Comparison of ENCODE assay signal across 21 mouse cellular contexts in genomic region chr10:88090772-88091171, GRCm38 (mm10). TPM values are rescaled to one million over a fixed set of nuclear protein-coding genes. Genes with fewer than 3 reads are reported as not detected.
DNase-seq lines count a peak whose midpoint lies in the region; ATAC-seq and TF ChIP-seq lines count a peak whose summit lies in the region.
"Had no signal": no experiment of that assay in that cellular context is flagged by ENCODE, and none has a peak within 500 bp of the region (broad histone marks: within the 10 kb centered on the region; RNA-seq: fewer than 3 reads in every experiment).

TSS of gene Pmch (plus strand) at chr10:88091072.

- DNase-seq in forebrain, embryonic 14.5 days (ENCODE audit: low spot score): no peak
- no peak for DNase-seq in midbrain, embryonic 14.5 days
- peak; percentile 4 for DNase-seq in brain, embryonic 14.5 days (ENCODE audit: low read depth)
- DNase-seq in frontal cortex, postnatal 25 days (ENCODE audit: low spot score in 2 of 2): no peak
- DNase-seq: adrenal gland, adult 8-10 months; adrenal gland, postnatal 25 days; B cell, adult 2 months; cerebellum, adult 18-20 months; cerebellum, adult 9-10 months; cerebellum, postnatal 14 days; gastrocnemius, adult 2 months; gastrocnemius, postnatal 14 days; heart, adult 11 months; kidney, adult 18-20 months had no signal

- no peak within 1 kb of the TSS for H3K4me2 ChIP-seq in forebrain, embryonic 14.5 days (ENCODE audit: low read length)
- H3K4me2 ChIP-seq in forebrain, embryonic 12.5 days: no peak within 1 kb of the TSS
- no peak within 1 kb of the TSS for H3K4me2 ChIP-seq in midbrain, embryonic 15.5 days
- H3K4me2 ChIP-seq in midbrain, embryonic 14.5 days (ENCODE audit: low read length): no peak within 1 kb of the TSS
- H3K4me2 ChIP-seq: heart, embryonic 11.5 days; hindbrain, embryonic 12.5 days; hindbrain, embryonic 15.5 days had no signal

- 12% methylated on average over 5 of the region's 5 CpGs for WGBS in forebrain, embryonic 14.5 days
- 12% methylated on average over 5 of the region's 5 CpGs for WGBS in forebrain, embryonic 12.5 days
- WGBS in midbrain, embryonic 15.5 days: 27% methylated on average over 5 of the region's 5 CpGs
- WGBS in midbrain, embryonic 14.5 days: 37% methylated on average over 5 of the region's 5 CpGs

- no peak for TF ChIP-seq POLR2A in brain, embryonic 14.5 days (IDR thresholded peaks at IDR 0.05; ENCODE audit: borderline replicate concordance, extremely low read depth, insufficient read depth, insufficient read length, poor library complexity, severe bottlenecking)

- no peaks in the 10 kb centered on the region for H3K4me1 ChIP-seq in forebrain, embryonic 14.5 days (ENCODE audit: control insufficient read depth, insufficient read depth, low read length)
- H3K4me1 ChIP-seq in forebrain, embryonic 12.5 days: peaks cover 3% of the 10 kb centered on the region
- H3K4me1 ChIP-seq in midbrain, embryonic 15.5 days: no peaks in the 10 kb centered on the region
- no peaks in the 10 kb centered on the region for H3K4me1 ChIP-seq in midbrain, embryonic 14.5 days (ENCODE audit: control insufficient read depth, insufficient read depth, low read length)
- H3K4me1 ChIP-seq: hindbrain, embryonic 12.5 days; hindbrain, embryonic 15.5 days had no signal

- no peaks in the 10 kb centered on the region for H3K9me3 ChIP-seq in forebrain, embryonic 14.5 days (replicated peaks; ENCODE audit: control insufficient read depth, low read length)
- H3K9me3 ChIP-seq in forebrain, embryonic 12.5 days: no peaks in the 10 kb centered on the region
- no peaks in the 10 kb centered on the region for H3K9me3 ChIP-seq in midbrain, embryonic 15.5 days
- no peaks in the 10 kb centered on the region for H3K9me3 ChIP-seq in midbrain, embryonic 14.5 days (ENCODE audit: control insufficient read depth, low read length)
- H3K9me3 ChIP-seq: hindbrain, embryonic 12.5 days; hindbrain, embryonic 15.5 days had no signal

- ATAC-seq in forebrain, embryonic 14.5 days: no peak
- ATAC-seq in forebrain, embryonic 12.5 days (ENCODE audit: low FRiP score): no peak
- no peak for ATAC-seq in midbrain, embryonic 15.5 days (replicated peaks)
- ATAC-seq in midbrain, embryonic 14.5 days (ENCODE audit: low FRiP score, low TSS enrichment): no peak
- ATAC-seq: activated CD4-positive, CD25-positive, alpha-beta regulatory T cell, adult 4 months; intestine, embryonic 16.5 days had no signal

- TF ChIP-seq CTCF in brain, embryonic 14.5 days (IDR thresholded peaks at IDR 0.05; ENCODE audit: borderline replicate concordance, extremely low read depth, insufficient read depth, insufficient read length): no peak

- H3K9ac ChIP-seq in forebrain, embryonic 14.5 days (ENCODE audit: low read length): no peak within 1 kb of the TSS
- no peak within 1 kb of the TSS for H3K9ac ChIP-seq in forebrain, embryonic 12.5 days
- no peak within 1 kb of the TSS for H3K9ac ChIP-seq in midbrain, embryonic 15.5 days
- no peak within 1 kb of the TSS for H3K9ac ChIP-seq in midbrain, embryonic 14.5 days (replicated peaks; ENCODE audit: low read length)
- H3K9ac ChIP-seq: hindbrain, embryonic 12.5 days; hindbrain, embryonic 15.5 days had no signal

- H3K27me3 ChIP-seq in forebrain, embryonic 14.5 days (replicated peaks; ENCODE audit: control insufficient read depth, insufficient read depth, low read length): no peaks in the 10 kb centered on the region
- no peaks in the 10 kb centered on the region for H3K27me3 ChIP-seq in forebrain, embryonic 12.5 days
- no peaks in the 10 kb centered on the region for H3K27me3 ChIP-seq in midbrain, embryonic 15.5 days (replicated peaks)
- no peaks in the 10 kb centered on the region for H3K27me3 ChIP-seq in midbrain, embryonic 14.5 days (ENCODE audit: control insufficient read depth, insufficient read depth, low read length)
- H3K27me3 ChIP-seq: hindbrain, embryonic 12.5 days; hindbrain, embryonic 15.5 days had no signal

- H3K4me3 ChIP-seq in forebrain, embryonic 14.5 days (ENCODE audit: low read depth, low read length): no peak within 1 kb of the TSS
- no peak within 1 kb of the TSS for H3K4me3 ChIP-seq in forebrain, embryonic 12.5 days (replicated peaks)
- H3K4me3 ChIP-seq in midbrain, embryonic 15.5 days: no peak within 1 kb of the TSS
- no peak within 1 kb of the TSS for H3K4me3 ChIP-seq in midbrain, embryonic 14.5 days (replicated peaks; ENCODE audit: low read depth, low read length)
- H3K4me3 ChIP-seq: gastrocnemius, adult 2 months; hindbrain, embryonic 12.5 days; hindbrain, embryonic 15.5 days had no signal

- H3K36me3 ChIP-seq in forebrain, embryonic 14.5 days (ENCODE audit: control insufficient read depth, insufficient read depth, low read length): 0 out of 2 replicates have a peak, but pooled peaks cover 4% of the 10 kb centered on the region
- peaks cover 4% of the 10 kb centered on the region; the same call in 1 of the 2 replicates for H3K36me3 ChIP-seq in forebrain, embryonic 12.5 days (replicated peaks)
- no peaks in the 10 kb centered on the region for H3K36me3 ChIP-seq in midbrain, embryonic 15.5 days (replicated peaks)
- H3K36me3 ChIP-seq in midbrain, embryonic 14.5 days (ENCODE audit: control insufficient read depth, insufficient read depth, low read length): no peaks in the 10 kb centered on the region
- H3K36me3 ChIP-seq: hindbrain, embryonic 12.5 days; hindbrain, embryonic 15.5 days had no signal

- no peak within 1 kb of the TSS for H3K27ac ChIP-seq in forebrain, embryonic 14.5 days (ENCODE audit: low read depth, low read length)
- no peak within 1 kb of the TSS for H3K27ac ChIP-seq in forebrain, embryonic 12.5 days
- no peak within 1 kb of the TSS for H3K27ac ChIP-seq in midbrain, embryonic 15.5 days
- H3K27ac ChIP-seq in midbrain, embryonic 14.5 days (replicated peaks; ENCODE audit: low read depth, low read length): no peak within 1 kb of the TSS
- H3K27ac ChIP-seq: gastrocnemius, adult 2 months; hindbrain, embryonic 12.5 days; hindbrain, embryonic 15.5 days had no signal

RNA-seq across cellular contexts. Expression of gene Pmch, which starts in this region (rescaled TPM):
- 19.0 and 19.2 TPM in 2 replicates for polyA plus RNA-seq in forebrain, embryonic 14.5 days (2014; fragmentation: Nextera tagmentation; extraction: Ambion mirVana)
- polyA plus RNA-seq in forebrain, embryonic 12.5 days (2016; fragmentation: Nextera tagmentation; extraction: Ambion mirVana): 5.2 and 12.4 TPM in 2 replicates
- 31.6 and 54.3 TPM in 2 replicates for polyA plus RNA-seq in midbrain, embryonic 15.5 days (2015; fragmentation: Nextera tagmentation; extraction: Ambion mirVana)
- 1.00 TPM in 1 of 2 replicates, not detected in the other for polyA plus RNA-seq in midbrain, embryonic 14.5 days (2014; fragmentation: Nextera tagmentation; extraction: Ambion mirVana)
- 3.9 and 5.3 TPM in 2 replicates for polyA plus RNA-seq in brain, embryonic 14.5 days (2012; rRNA removed)
- polyA plus RNA-seq: activated CD4-positive, CD25-positive, alpha-beta regulatory T cell, adult 4 months had no signal
